Mouse (Mus musculus) spleen, postnatal 10 days (tissue): ENCODE results near the gene Mgat4b.
A peak's percentile ranks its signal among the peaks of the same experiment; 100 is the strongest.

Source experiments
- DNase-seq, 2 experiments: peaks; one replicate each; pipeline ENCODE4 v3.0.0; 2021 to 2022; ENCODE audit warnings: low spot score in 2 of 2

The Mgat4b gene

DNA sequence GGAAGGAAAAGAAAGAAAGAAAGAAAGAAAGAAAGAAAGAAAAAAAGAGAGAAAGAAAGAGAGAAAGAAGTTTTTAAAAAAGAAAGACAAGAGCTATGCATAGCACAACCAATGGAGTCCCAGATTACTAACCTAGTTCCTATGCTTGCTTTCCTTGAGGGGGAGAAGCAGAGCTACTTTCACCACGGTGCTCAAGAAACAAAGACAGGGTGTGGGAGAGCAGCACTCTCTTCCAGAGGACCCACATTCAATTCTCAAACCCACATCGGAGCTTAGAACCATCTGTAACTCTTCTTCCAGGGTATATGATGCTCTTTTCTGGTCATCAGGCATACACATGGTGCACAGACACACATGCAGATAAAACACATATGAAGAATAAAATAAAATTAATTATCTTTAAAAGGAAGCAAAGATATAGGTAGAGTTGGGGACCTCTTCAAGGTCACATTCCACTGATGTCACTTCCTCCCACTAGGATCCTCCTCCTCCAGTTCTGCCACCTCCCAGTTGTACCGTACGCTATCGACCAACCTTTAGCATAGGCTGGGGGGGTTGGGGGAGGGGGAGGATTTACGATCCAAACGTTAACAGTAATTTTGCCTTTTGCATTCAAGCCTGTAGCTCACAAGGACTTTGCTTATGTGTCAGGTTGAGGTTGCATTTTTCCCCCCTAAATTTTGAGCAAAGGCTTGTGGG, 37.9 kb downstream of the Mgat4b start:
- DNase-seq = no peak

DNA sequence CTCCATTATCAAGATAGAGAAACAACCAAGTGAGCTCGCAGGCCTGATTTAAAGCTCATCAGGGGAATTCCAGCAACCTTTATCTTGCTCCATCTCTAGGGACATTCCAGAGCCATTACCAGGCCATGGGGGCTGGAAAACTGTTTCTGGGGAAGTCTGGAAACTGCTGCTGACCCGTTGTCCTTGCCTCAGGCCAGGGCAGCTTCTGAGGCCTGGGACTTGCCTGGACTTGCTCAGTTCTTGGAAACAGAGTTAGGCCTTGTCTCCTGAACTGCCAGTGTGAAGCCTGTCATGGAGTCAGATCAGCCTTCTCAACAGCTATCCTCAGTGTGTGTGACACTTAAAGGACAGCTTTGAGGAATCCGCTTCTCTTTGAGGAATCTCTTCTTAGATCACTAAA, 41.5 kb downstream of the Mgat4b start:
- no peak for DNase-seq

DNA sequence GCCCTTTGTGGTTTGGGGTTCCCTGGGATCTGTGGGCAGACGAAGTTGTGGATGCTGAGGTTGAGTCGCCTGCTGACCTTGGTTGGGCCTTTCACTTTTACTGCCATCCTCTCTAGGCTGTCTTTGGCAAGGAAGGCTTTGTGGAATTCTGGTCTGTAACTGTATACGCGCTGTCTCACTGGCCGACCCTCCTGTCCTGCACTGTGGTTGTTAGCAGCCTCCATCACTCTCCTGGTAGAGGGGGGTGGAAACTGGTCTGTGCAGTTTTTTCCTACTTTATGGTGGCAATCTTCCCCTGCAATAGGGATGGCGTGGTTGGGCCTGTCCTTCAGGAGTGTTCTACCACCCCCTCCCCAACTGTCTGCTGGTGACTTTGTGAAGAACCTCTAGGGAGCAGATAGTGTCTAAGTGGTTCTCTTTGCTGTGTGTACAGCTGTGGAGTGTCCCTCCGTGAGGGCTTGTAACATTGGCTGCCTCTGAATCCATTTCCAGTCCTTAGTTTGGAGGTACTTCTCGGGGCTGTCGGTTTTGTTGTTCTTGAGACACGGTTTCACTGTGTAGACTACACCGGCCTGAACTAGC, 42.1 kb downstream of the Mgat4b start:
- DNase-seq = no peak

DNA sequence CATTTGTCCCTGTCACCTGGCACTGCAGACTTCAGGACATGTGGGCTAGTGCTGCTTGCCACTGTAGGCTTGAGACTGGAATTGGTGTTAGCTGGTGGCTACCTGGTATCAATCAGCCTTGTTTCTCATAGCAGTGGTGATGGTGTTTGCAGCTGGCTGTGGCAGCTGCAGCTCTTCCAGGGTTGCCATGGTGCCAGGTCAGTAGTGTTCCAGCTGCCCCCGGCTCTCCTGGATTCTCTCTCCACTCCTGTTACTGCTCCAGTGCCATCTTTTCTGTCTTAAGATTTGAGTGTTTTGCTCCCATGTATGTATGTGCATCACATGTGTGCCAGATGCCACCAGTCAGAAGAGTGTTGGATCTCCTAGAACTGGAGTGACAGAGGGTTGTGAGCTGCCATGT, 42.7 kb downstream of the Mgat4b start:
- no peak for DNase-seq

DNA sequence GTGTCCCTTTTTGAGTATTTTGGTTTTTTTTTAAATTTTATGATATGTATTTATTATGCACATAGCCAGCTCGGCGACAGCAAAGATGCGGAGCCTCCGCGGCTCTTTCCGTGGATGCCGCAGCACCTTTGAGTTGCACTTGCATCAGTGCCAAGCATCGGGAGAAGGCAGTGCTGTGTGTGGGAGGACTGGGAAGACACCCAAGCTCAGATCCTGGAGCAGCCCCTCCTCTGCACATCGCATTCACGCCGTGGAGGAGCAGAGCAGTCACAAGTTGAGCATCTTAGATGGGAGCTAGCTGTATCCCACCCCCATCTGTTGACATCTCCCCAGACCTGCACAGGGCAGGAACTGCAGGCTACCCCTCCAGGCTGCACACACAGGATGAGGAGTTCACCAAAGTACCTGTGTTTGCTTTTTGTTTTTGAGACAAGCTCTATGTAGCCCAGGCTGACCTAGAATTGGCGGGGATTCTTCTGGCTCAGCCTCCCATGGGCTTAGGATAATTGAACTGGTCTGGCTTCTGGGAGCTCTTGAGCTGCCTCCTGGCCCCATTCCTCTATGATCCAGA, 43.4 kb downstream of the Mgat4b start:
- no peak for DNase-seq

DNA sequence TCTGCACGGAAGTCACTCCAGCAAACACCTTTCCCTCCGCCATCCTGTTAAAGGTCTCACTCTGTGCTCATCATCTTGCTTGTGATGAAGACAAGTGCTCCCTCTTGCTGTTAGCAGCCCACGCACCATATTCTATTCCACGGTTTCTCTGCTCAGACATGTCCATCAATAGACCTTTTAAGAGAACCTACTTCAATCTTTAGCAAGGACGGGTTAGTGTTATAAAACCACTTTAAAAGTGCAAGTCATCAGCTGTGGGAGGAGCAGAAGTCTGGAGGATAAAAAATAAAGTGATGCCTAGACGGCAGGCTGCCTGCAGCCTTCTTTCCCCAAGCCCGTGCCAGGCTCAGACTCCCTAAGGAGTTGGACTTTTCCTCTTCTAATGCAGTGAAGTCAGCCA, 45.9 kb downstream of the Mgat4b start:
- no peak for DNase-seq

DNA sequence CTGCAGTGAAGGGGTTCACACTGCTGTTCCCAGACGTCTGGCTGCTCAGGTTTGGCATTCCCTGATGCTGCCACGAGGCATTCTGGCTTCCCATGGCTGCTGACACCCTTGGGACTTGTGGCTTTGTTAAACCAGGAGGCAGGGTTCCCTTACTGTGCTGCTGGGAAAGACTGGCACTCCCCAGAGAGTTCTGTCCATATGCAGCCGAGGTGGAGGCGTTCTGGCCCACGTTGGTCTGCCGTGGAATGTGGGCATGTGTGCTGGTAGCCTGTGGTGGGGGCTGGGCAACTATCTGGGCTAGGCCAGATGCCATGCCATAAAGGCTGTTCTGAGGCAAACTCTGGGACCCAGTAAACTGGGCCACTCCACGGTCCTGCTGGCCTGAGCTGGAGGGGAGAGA, 47.6 kb downstream of the Mgat4b start:
- no peak for DNase-seq

DNA sequence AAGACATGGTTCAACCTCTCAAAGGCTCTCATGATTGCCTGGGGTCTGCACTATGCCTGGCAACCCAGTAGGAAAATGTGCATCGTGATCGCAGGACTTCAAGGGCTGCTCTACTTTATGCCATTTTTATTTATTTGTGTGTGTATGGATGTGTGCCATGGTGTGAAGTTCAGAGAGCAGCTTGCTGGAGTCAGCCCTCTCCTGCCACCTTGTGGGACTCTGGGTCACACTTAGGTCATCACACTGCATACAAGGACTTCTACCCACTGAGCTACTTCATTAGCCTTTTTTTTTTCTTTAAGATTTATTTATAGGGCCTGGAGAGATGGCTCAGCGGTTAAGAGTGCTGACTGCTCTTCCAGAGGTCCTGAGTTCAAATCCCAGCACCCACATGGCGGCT, 51.3 kb downstream of the Mgat4b start:
- peak in 1 of 2 experiments; percentile 44 for DNase-seq

DNA sequence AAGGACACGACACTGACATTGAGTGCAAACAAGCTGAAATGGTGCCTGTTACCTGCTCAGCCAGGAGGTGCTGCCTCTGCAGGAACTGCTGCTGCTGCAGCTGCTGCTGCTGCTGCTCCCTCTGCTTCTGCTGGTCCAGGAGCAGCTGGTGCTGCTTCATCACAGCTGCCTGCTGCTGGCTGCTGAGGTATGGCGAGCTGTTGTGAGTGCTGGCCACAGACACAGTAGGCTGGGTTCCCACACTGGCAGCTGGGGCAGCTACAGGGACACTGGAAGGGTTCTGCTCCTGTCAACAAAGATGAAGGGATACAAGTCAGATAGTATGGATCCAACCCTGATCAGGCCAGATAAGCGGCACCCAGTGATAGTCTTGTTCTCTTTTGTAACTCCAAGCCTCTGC, 52.5 kb downstream of the Mgat4b start:
- DNase-seq = no peak

DNA sequence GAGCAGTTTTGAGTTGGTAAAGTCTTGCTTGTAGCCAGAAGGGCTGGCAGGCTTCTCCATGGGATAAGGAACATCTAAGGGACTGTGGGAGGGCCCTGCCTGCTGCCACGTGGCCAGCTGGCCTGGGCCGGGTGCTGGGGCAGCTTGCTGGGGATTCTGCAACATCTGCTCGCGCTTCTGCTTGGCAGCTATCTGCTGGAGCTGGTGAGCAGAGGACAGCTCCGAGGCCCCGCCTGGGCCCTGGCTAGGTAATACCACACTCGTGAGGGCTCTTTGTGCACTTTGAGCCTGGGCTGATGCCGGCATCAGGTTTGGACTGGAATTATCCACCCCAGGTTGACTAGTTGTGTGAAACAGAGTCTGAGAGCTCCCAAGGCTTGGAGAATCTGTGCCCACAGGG, 55.2 kb downstream of the Mgat4b start:
- no peak for DNase-seq

DNA sequence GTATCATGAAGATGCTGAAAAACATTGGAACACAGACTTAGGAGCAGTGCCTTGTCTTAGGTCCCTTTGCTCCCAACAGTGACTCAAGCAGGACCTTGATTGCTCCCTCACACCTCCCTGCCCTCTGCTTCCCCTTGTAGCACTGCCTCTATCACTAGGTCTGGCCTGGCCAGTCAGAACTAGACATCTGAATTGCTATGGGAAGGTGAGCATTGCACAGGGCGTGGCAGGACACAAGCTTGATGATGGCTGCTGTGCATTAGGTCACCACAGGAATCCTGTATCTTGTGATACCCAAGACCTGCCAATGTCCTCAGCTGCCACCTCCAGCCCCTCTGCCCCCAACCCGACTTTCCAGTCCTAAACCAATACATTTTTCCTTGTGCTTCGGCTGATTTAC, 56.3 kb downstream of the Mgat4b start:
- no peak for DNase-seq

DNA sequence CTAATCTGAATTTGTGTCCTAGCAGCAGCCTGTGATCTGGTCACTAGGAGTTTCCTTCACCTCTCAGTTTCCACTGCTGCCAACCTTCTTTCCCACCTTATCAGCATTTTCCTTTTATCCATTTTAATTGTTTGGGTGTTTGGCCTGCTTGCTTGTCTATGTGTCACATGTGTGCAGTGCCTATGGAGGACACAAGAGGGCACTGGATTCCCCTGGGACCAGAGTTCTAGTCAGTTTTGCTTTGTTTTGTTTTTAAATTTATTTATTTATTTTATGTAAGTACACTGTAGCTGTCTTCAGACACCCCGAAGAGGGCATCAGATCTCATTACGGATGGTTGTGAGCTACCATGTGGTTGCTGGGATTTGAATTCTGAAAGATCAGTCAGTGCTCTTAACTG, 58.5 kb downstream of the Mgat4b start:
- DNase-seq = peak in 1 of 2 experiments; percentile 63

DNA sequence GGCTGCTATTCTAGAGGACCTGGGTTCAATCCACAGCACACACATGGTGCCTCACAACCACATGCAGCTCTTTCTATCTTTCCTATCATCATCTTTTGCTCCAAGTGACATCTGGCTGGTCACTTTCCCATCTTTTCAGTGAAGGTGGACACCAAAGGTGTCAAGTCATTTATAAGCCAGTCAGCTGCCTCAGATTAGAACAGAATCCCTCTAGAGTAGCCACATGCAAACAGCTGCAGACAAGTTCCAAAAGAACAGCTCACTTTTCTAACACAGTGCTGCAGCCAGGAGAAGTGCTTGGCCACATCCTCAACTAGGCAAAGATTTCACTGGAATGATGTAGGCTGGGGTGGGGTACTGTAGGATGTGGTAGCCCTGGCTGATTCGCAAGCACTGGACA, 59.2 kb downstream of the Mgat4b start:
- no peak for DNase-seq

DNA sequence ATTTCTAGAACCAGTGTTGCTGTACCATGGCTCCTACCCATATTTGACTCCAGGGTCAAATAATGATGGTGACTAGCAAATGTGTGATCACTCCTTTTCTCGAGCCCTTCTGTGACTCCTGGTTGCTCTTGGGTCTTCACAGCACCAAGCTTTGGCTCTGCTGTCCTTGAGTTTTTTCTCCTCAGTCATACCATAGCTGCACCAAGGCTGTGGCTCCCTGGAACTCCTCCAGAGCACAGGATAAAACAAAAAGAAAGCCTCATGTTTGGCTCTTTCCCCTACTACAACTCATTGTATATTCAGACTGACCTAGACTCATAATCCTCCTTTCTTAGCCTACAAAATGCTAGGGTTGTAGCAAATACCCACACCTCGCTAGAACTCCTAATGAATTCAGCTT, 62.1 kb downstream of the Mgat4b start:
- DNase-seq = no peak

DNA sequence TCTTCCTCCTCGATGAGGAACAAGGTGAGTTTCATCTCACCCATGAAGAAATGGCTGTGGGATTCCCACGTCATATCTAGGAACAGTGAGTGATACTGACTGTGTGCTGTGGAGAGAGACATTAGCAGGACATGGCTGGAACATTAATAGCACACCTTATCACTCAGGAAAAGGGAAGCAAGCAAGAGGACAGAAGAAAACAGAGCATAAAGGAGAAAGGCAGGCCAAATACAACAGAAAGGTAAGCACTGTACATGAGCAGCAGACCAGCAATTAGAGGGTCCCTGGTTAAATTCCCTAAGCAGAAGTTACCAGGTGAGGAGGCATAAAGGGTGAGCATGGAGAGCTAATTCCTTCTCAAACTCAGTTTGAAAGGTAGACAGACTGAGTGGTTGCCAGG, 64.4 kb downstream of the Mgat4b start:
- DNase-seq = no peak

DNA sequence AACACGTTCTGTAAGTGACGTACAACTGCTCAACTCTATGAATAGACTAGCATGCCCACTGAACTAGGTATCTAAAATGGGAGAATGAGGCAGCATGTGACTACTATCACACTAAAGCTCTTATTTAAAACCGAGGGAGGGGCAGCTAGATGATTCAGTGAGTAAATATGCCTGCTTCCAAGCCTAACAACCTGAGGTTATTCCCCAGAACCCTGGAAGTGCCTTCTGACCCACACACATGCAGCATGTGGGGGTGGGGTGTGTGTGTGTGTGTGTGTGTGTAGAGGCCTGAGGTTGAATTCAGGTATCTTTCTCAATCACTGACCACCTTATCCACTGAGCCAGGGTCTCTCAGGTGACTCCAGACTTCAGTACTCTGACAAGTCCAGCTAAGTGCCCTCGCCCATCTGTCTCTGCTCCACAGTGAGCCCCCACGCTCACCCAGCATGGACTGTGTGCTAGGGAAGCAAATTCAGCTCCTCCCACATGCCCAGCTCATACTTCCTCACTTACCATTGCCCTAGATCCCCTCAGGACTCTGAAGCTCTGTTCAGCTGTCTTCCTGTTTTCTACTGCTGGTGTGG, 65.0 kb downstream of the Mgat4b start:
- no peak for DNase-seq

DNA sequence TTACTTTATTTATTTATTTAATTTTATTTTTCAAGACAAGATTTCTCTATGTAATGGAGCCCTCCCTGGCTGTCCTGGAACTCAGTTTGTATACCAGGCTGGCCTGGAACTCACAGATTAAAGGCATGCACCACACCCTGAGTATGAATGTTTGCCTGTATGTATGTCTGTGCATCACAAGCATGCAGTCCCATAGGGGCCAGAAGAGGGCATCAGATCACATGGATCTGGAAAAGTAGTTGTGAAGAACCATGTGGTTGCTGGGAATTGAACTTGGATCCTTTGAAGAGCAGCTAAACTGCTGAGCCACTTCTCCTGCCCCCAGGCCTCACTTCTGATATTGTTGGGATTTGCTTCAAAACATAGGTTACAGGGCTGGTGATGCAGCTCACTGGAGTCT, 66.3 kb downstream of the Mgat4b start:
- DNase-seq = no peak

DNA sequence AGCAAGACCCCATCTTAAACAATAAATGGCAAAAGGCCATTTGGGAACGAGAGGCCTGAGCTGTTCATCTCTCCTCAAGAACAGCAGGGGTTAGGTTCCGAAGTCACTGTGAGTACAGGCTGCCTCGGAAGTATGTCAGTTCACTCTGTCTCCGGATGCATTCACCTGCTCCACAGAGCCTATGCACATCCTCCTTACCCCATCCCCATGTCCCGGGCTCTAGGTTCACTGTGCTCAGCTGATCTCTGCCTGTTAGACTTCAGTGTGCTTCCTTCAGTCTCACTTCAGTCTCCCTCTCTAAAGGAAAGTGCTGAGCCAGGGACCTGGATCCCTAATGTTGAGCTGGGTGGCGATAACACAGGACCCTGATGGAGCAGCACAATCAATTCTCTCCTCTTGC, 67.0 kb downstream of the Mgat4b start:
- peak in 1 of 2 experiments; percentile 8 for DNase-seq

DNA sequence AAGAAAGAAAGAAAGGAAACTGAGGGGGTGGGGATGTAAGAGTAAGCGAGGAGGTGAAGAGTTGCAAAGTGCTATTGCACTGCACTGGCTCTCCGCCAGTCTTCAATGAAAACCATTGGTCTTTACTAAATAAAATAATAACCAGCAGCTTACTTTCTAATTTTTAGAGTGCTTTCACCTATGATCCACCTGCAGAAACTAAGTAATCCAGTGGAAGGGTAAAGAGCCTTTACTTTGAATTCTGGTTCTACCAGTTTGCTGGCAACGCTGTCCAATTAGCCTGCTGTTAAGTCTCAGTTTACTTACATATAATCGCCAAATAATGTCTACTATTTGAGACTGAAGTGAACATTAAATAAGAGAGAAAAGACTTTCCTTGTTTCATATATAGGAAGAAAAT, 68.3 kb downstream of the Mgat4b start:
- no peak for DNase-seq

DNA sequence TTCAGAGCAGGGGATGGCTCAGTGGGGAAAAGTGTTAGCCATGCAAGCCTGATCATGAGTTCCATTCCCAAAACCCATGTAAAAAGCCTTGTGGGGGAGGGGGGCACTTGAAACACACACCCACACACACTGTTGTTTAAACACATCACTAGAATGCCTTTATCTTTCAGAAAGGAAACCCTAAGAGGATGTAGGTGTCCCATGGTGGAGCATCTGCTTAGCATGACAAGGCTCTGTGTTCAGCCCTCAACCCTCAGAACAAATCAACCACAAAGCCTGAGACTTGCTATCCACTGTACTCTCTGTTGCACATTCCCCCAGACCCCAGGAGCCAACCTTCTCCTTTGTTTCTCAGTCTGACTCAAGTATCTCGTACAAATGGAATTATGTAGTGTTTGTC, 69.4 kb downstream of the Mgat4b start:
- DNase-seq = no peak
